Mouse (Mus musculus) cerebellum, postnatal 25 days (tissue): ENCODE measurements around the gene Polg.
A peak's percentile ranks its signal among the peaks of the same experiment; 100 is the strongest.

Source experiments
- DNase-seq, 2 experiments: peaks; one replicate each; pipeline ENCODE4 v3.0.0; 2021; ENCODE audit warnings: mixed read lengths in 2 of 2

The Polg gene

DNA sequence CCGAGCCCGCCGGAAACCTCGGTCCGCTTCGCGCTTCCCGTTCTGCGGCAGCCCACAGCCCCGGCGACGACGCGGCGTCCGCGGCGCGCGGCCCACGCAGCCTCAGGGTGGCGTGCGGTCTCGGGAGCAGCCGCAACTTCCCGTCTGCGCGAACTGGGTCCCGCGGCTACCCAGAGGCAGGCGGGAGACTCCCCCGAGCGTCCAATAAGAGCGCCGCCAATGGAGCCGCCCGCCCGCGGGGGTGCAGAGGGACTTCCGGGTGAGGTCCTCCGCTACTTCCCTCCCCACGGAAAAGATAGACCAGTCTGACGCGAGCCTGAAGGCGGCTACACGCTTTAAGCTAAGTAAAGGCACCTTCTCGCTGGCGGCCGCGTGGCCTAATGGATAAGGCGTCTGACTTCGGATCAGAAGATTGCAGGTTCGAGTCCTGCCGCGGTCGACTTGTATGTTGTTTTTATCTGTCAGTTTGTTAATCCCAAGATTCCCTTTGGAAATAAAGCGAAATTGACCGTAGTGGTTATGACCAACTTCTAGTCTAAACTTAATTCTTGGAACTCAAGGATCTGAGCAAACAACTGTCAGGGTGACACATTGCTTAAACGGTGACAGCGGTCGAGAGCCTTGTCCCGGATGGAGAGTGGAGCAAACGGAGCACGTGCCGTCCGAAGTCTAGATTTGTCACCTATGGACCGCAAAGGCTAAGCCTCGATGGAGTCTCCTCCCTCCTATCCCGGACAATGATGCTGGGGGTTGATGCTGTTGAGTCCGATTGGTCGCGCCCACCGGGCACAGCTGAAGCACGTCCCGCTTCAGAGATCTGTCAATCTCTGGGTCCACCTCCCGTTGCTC is at the start of gene Polg:
Polg (minus strand) TSS at position 310 of the 849 bp plus-strand sequence.
- peak; percentile 99 to 100 for DNase-seq

DNA sequence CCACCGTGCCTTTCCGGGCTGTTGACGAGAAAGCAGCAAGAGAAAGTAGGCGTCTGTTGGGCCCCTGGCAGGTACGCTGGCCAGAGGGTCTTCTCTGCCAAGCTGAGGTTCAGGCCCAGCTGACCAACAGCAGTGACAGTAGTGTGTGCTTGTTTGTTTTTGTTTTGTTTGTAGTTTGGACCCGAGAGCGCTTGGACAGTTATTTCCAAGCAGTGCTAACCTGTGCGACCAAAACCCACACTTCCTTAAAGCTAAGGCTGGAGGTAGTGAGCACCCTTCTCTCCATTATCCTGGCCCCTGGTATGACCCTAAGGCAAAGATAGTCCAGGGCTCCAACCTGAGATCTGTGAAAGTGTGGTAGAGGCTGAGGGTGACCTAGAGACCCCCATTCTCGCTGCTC is 49.7 kb upstream of the Polg start:
- no peak for DNase-seq

DNA sequence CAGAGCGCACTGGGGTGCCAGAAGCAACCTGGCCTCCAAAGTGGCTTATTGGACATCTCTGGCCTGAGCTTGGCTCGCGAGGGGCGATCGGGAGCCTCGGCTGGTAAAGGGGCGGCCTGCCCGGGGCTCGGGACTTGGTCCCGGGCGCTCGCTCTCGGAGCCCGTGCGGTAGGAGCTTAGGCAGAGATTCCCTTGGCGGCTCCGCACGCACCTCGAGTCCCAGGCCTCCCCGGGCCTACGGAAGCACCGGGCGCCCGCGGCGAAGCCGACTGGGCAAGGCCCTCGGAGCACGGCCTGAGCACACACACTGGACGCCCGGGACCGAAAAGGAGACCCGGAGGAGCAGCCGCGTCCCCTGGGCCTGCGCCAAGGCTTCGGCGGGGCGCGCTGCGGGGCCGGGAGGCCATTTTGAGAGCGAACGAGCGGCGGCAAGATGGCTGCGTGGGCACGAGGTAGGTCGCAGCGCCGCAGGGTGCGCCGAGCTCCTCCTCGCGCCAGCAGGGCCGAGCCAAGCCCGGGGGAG is 49.1 kb upstream of the Polg start:
- peak; percentile 82 to 83 for DNase-seq

DNA sequence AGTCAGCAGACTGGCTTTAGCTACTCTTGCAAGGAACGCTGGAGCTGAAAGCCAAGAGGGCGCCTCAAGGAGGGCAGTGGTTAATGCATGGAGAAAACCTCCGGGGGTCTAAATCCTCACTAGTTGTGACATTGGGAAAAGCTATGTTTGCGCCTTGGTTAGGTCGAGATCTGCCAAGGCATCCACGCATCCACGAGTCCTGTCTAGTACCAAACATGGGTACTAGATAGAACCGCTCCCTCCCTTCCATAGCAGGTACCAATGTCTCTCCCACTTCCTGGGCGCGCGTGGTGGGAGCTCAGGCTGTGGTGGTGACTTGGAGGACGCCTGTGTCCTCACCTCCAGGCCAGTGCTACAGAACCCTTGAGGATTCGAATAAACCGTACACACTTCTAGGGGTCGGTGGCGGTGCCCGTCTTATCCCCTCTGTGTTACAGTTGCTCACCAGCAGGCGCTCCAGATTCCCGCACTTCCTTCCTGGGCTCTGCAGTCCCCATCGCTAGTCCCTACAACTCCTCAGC is 48.3 kb upstream of the Polg start:
- DNase-seq: peak; percentile 41 to 45

DNA sequence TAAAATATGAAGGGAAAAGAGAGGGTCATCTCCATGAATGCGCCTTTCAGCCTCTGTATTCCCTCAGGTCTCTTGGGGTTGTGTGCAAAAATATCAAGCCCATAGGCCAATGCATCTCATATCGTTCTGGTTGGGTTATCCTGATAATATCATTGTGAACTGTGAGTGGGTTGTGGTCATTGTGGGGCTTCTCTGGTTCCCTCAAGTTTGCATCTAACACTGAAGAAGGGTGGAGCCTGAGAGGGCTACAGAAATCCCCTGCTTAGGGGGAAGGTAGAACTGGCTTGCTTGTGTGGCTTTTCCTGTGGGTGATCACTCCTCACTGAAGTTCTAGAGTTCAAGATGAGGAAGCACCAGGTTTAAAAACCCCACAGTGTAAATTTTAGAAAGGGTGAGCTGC is 47.3 kb upstream of the Polg start:
- peak in 1 of 2 experiments; percentile 12 for DNase-seq

DNA sequence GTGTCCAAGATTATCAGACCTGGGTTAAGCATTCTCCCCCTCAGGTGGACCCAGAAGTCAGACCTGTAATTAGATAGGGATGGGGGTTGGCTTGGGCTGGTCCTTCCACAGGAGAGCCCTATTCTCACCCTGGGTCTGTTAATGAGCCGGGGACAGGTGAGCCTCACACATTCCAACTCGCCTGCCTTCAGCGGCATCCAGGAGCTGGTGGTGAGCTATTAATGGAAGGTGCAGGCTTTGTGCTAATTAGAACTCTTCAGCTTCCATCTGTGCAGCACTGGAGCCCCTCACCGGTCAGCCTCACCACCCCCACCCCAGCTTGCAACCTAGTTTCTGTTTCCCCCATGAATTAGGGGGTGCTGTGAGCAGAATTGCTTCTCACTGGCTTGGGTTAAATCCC is 46.3 kb upstream of the Polg start:
- DNase-seq: peak; percentile 62 to 63

DNA sequence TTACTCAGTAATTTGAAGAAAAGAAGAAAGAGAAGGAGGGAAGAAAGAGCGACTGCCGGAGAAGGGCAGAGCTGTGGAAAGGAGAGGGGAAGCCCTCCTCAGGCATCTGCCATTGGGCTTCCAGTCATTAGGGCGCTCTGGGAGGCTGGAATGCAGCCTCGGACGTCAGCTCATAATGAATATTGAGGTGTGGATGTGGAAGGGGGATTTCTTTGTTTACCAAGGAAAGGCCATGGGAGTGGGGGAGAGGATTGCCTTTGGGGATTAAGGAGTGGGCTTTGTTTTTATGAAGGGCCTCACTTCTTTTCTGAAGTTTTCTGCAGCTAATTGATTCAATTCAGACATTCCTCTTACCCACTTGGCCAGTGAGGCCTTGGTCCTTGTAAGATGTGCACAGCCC is 45.5 kb upstream of the Polg start:
- DNase-seq: peak in 1 of 2 experiments; percentile 18

DNA sequence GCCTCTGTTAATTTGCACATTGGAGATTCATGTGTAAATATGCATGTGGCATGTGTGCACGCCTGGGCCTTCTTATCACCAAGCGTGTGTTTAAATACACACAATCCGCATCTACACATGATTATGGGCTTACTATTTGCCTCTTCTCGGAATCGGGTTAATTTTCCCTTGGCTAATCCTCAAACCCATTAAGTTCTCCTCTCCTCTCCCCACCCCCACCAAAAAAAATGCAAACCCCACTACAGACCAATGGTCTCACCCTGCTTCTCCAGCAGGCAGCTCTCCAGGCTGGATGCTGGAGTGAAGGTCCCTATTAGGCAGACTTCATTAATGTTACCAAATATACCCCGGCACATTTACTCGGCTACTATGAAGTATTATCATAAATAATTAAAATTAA is 45.0 kb upstream of the Polg start:
- DNase-seq: peak in 1 of 2 experiments; percentile 7

DNA sequence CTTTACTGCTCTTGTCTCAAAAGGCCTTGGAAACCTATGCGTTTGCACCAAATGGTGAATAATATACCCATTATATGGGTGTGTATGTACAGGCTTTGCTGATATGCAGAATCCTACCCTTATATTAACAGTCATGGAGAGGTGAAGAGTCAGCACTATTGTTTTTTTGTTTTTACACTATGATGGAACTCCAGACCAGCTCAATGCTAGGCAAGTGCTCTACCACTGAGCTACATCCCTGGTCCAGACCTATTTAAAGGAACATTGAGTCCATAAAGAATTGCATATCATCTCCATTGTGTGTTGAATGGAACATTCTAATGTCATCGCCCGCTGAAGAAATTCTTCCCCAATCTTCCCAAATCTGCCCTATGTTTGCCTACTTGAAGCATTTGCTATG is 44.5 kb upstream of the Polg start:
- DNase-seq: no peak

DNA sequence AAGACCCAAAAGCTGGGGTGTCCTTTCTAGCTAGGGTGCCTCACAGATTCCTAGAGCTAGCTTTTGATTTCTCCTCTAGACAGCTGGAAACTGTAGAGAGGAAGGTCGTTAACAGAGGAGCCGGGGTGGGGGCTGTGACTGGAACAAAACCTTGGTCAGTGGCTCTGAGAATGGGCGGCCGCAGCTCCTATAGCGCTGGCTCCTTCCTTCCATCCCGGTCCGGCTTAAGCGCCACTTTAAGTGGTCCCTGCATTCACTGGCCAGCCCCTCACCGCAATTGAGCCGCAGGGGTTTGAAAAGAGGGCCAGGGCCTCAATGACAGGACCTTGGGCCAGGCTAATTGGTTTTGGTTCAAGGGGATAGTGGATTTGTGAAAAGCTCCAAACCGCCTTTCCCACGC is 43.5 kb upstream of the Polg start:
- peak; percentile 17 to 24 for DNase-seq

DNA sequence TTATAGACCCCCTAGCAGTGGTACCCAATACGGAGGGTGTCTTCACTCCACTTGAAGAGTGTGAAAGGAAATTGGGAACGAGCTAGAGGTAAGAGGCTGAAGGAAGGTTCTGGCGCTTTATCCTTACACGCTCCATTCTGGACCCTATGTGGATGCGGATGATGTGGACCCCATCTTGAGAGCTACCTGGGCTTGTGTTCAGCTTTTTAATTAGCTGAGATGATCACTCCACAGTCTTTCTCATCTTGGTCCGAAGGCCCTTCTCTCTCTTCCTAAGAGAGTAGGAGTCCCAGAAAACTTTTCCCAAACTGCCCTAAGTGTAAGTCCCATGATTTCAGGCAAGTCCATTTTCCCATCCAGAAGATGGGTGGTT is 43.1 kb upstream of the Polg start:
- no peak for DNase-seq

DNA sequence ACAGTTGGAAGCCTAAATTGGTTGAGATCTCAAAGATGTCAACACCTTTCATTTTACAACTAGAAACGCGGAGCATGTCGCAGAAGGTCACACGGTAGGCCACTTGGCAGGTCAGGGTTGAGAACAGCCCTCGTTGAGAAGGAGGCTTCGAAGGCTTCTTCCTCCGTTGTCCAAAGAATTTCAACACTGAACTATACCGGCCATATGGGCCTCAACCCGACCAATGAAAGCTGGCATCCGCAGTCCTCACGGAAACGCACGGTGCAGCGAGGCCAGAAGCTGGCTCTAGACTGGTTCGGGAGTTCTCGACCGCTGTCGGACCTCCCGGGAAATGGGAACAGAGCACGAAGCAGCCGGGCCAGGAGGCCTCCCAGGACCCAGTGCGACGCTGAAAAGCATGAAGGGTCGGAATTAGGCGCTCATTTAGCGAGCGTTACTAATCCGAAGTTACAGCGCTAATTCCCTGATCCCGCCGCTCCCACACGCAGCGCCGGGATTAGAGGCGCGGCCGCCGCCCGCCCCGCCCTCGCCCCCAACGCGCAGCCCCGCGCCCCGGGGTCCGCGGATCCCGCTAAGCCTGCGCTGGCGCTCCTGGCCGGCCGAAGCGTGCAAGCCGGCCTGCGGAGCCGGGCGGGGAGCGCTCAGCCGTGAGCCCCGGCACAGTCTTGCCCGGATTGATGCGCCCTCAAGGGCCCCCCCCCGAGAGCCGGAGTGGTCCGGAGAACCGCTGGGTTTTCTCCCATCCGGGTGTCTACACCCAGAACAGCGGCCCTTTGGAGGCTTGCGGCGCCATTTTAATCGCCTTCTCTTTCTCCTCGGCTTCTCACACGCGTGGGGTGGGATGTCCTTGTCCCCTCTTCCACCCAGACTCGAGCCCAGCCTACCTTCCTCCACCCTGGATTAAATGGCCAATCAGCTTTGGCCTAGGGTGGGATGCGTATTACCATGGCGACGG is 42.4 kb upstream of the Polg start:
- peak; percentile 52 to 56 for DNase-seq

DNA sequence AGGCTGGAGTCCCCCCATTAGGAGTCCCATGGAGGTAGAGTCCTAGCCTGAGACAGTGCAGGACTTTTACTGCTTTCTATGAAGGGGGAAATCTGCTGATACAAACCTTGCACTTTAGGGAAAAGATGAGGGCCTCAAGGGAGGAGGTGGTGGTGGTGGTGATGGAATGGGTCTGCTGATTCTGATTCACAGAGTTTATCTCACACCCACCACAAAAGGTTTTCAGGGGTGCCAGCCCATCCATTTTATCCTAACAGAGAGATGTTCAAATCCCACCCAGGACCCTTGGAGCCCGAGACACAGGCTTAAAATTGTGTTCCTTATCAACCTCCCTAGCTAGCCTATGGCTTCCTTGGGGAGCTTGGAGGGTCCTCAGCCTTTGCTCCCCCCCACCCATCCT is 41.6 kb upstream of the Polg start:
- peak in 1 of 2 experiments; percentile 10 for DNase-seq

DNA sequence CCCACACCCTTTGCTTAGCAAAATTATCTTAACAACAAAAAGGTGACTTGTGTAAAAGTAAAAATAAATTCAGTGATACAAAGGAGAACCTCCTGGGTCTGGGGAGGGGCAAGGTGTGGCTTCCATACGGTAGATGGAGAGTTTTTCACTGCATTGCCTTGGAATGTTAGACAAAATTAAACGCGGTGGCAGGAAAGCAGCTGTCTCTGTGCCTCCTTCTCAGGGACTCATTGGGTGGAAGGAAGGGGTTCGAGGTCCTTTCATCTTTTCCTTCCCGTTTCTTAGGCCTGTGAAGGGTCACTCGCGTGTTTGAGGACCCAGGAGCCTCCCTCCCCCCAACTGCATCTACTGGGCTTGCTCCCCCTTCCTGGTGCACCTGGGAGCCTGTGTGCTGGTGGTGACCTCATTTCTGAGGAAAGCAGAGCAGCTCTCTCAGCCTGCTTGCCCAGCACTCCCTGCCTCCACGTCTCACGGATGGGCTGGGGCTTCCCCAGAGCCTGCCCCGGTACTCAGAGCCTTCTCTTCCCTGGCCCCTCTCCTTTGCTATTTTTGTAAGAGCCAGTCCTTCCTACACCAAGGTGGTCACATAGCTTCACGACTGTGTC is 41.0 kb upstream of the Polg start:
- DNase-seq: peak; percentile 71 to 72

DNA sequence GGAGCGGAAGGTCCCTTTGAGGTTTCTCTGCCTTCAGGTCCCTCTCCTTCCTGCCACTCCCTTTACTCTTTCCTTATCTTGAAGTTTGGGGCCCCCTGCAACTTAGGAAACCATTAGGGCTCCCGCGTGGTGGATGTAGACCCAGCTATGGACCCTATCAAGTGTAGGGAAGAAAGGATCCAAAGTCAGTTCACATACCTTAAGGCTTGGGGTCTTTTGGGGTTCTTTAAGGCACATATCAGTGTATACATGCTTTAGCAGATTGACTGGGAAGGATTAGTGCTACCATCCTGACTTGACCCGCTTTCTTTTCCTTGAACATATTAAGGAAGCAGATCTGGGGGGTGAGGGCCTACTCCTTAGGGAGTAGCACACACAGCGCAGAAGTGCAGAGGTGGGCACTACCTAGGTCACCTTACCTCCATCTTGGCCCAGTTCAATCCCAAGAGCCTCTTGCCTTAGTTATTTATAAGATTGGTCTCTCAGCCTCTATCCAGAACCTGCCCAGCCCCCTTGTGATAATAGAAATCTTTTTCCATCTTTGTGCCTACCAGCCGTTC is 40.4 kb upstream of the Polg start:
- no peak for DNase-seq

DNA sequence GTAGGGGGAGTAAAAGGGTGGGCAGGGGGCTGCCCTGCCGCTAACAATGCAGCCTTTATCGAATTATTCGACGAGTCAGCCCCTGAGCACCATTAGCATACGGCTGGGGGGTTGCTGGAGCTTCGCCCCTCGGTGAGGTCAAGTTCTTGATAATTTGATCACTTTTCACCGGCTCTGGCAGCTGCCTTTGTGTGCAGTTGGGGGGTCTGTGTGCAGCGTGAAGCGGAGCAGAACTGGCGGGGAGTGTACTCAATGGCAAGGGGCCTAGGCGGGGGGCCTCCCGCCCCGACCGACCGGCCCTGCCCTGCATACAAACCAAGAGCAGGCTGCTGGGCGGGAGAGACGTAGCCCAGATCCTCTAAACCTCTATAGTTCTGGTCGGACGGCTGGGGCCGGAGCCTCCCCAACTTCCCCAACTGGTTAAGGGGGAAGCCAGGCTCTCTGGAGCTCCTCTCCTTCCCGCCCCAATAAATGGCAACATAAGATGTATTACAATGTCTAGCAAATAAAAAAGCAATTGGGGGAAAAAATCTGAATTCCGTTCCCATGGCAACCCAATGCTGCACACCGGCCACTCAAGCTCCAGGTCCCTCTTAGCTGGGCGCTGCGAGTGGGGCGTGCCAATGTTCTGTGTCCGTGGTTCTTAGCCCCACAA is 39.8 kb upstream of the Polg start:
- DNase-seq: peak; percentile 52 to 54

DNA sequence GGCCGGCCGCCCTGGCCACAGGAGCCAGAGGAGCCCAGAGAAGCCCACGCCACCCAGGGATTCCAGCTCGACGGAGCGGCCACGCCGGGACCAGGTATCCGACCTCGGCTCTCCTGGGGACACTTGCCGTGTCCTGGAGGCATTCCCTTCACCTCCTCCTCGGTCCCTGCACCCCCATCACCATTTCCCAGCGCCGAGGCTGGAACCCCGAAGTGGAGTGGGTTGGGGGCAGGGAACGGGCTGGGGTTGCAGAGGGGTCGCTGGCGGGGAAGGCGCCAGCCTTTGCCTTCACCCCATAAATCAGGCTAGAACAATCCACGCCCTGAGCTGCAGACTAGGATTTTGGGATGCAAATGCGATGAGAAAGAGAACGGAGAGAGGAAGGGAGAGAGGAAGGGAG is 39.2 kb upstream of the Polg start:
- DNase-seq: peak in 1 of 2 experiments; percentile 51

DNA sequence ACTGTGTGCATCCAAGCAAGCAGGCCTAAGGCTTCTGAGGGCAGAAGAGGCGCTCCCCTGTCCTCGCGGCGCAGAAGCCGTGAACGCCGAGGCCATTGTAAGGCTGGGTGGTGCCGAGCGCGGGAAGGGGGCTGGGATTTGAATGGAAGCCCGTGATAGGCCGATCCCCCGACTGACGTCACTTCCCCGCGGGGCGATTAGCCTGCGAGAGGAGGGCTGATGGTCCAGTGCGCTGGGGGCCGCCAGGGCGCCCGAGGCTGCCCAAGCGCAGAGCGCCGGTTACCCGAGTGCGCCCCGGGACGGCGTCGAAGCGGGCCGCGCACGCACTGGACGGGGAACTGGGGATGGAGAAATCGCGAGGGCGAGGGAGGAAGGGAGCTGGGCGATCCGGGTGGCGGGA is 38.6 kb upstream of the Polg start:
- peak; percentile 96 to 98 for DNase-seq

DNA sequence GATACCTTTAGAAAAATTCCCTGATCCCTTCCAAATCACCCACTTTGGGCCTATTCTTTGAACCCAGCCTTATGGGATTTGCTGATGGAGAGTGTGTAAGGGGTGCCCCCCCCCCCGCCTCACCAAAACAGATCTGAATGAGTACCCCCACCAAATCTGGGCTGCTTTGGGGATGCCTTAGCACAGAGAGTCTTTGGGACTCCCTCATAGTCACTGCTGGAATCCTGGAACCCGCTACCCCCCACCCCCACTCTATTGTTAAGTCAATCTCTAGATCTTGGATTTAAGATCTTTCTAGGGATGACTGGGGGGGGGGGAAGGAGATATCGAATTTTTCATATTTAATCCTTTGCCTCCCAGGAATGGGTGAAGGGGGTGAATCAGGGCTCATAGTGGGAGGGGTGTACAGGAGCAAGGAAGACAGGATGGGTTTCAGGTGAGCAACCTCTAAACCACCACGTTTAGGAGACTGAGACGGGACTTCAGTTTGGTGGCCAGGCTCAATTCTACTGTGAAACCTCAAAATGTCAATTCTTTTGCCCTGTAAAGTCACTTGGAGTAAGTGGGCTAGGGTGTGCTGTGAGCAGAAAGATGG is 37.6 kb upstream of the Polg start:
- DNase-seq: peak in 1 of 2 experiments; percentile 11

DNA sequence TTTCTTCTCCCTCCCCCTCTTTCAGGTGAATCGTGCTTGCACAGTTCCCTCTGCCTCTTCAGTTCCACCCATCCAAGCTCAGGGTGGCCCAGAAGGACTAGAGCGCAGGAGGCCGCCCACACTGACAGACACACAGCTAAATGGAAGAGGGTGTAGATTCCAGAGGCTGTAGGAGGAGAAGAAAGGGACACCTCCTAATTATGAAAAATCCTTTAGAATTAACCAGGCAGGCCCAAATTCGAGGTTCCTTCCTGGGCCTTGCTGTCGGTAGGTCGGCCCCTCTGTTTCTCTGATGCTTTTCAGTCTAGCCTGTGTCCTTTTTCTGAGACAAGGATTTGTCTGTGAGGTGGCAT is 36.9 kb upstream of the Polg start:
- no peak for DNase-seq
